Mouse (Mus musculus) midbrain, embryonic 14.5 days (tissue): ENCODE data around the gene 2700081O15Rik. TPM values are rescaled to one million over a fixed set of nuclear protein-coding genes. Genes with fewer than 3 reads are reported as not detected.

ENCODE experiments used
- ATAC-seq: fragments of 200-750 bp; cut with Nextera tagmentation; 2 replicates; pipeline ENCODE4 v1.8.0; 2017; ENCODE audit warnings: moderate number of reproducible peaks, moderate library complexity; ENCODE audit not compliant: low FRiP score, low TSS enrichment
- DNase-seq: peaks from one replicate; pipeline ENCODE4 v3.0.0-alpha.2; 2015
- H3K27ac ChIP-seq: fragments of 300-500 bp; sonication (generic); replicated peaks from 2 replicates; pipeline ENCODE4 v1.5.1; 2014; ENCODE audit warnings: mild to moderate bottlenecking, low read depth, low read length, moderate library complexity
- H3K27me3 ChIP-seq: fragments of 300-500 bp; sonication (generic); 2 replicates; pipeline ENCODE4 v1.6.1; 2014; ENCODE audit warnings: low read length, control low read depth, mixed read lengths; ENCODE audit not compliant: control insufficient read depth, insufficient read depth
- H3K36me3 ChIP-seq: fragments of 300-500 bp; sonication (generic); 2 replicates; pipeline ENCODE4 v1.6.1; 2014; ENCODE audit warnings: low read length, control low read depth; ENCODE audit not compliant: control insufficient read depth, insufficient read depth
- H3K4me1 ChIP-seq: fragments of 300-500 bp; sonication (generic); 2 replicates; pipeline ENCODE4 v1.6.1; 2014; ENCODE audit warnings: mild to moderate bottlenecking, antibody characterized with exemption, low read length, control low read depth; ENCODE audit not compliant: control insufficient read depth, insufficient read depth
- H3K4me2 ChIP-seq: fragments of 300-500 bp; sonication (generic); 2 replicates; pipeline ENCODE4 v1.6.1; 2014; ENCODE audit warnings: mild to moderate bottlenecking, low read length, moderate library complexity
- H3K4me3 ChIP-seq: fragments of 300-500 bp; sonication (generic); replicated peaks from 2 replicates; pipeline ENCODE4 v1.5.1; 2014; ENCODE audit warnings: low read depth, low read length
- H3K9ac ChIP-seq: fragments of 300-500 bp; sonication (generic); replicated peaks from 2 replicates; pipeline ENCODE4 v1.6.1; 2014; ENCODE audit warnings: mild to moderate bottlenecking, low read length, moderate library complexity
- H3K9me3 ChIP-seq: fragments of 300-500 bp; sonication (generic); 2 replicates; pipeline ENCODE4 v1.6.1; 2016; ENCODE audit warnings: low read length, control low read depth, mixed read lengths; ENCODE audit not compliant: control insufficient read depth
- WGBS: fragments of 180-500 bp; shearing (Covaris S2); extraction: QIAGEN DNeasy Blood & Tissue Kit; methylation state at CpG from one replicate; pipeline ENCODE4 v1.1.7; 2014; 5-methylcytosine and 5-hydroxymethylcytosine counted together
- polyA plus RNA-seq: library from polyadenylated mRNA; unstranded; fragments of >200 nt; fragmentation: Nextera tagmentation; extraction: Ambion mirVana; gene quantifications from 2 replicates; pipeline ENCODE4 v1.2.1, GENCODE M21; 2014

The 2700081O15Rik gene
- polyA plus RNA-seq, 1 experiment from 2014 or later, result 19.5 TPM

- no peak for DNase-seq
- no peaks in the 10 kb centered on the region for H3K9me3 ChIP-seq
- WGBS, result 9% methylated on average over 16 of the region's 16 CpGs
- H3K4me2 ChIP-seq, result peak overlapping the region; percentile 95
- H3K4me3 ChIP-seq, result peak overlapping the region; percentile 35
- H3K27me3 ChIP-seq, result no peaks in the 10 kb centered on the region
- peaks cover 86% of the 10 kb centered on the region for H3K36me3 ChIP-seq
- peak overlapping the region; percentile 100 for H3K9ac ChIP-seq
- H3K27ac ChIP-seq, result peak overlapping the region; percentile 93
- ATAC-seq, result no peak; the same call in 1 of the 2 replicates
- peaks cover 64% of the 10 kb centered on the region for H3K4me1 ChIP-seq
These were observed 6.2 kb downstream of the 2700081O15Rik start for GRCm38 (mm10) chr19:7423656-7424030.

DNA sequence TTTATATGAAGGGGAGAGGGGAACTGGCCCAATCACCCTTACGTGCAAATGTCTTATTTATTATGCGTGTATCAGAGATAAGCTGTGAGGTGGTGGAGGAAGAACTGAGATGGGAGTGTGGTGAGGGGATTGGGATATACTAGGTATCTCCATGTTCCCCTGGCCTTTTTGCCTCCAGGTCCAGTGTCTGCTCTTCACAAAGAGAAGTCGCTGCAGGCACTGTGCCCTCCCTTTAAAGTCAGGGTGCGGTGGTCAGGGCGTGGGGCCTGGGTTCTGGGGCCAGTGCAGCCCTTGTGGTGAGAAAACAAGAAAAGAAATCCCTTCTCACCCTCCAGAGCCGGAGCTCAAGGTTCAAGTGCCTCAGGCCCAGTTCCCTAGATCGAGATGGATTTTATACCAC lies 6.7 kb downstream of the 2700081O15Rik start:
- Histone ChIP-seq H3K4me1 (peaks cover 60% of the 10 kb centered on the region), H3K9ac (peak overlapping the region; percentile 100), H3K27me3 (no peaks in the 10 kb centered on the region), H3K36me3 (peaks cover 91% of the 10 kb centered on the region), H3K27ac (peak overlapping the region; percentile 93), H3K4me3 (peak overlapping the region; percentile 35), H3K9me3 (no peaks in the 10 kb centered on the region), H3K4me2 (peak overlapping the region; percentile 95)
- WGBS, result 37% methylated on average over 7 of the region's 7 CpGs
- ATAC-seq (no peak), DNase-seq (peak; percentile 49)

GRCm38 (mm10) chr19:7424590-7425397 lies 7.4 kb downstream of the 2700081O15Rik start:
- 0 out of 2 replicates have a peak overlapping the region, but pooled peaks have one; percentile 35 for H3K4me3 ChIP-seq
- H3K27me3 ChIP-seq, result no peaks in the 10 kb centered on the region
- peak overlapping the region; percentile 100; the same call in 1 of the 2 replicates for H3K9ac ChIP-seq
- WGBS, result 59% methylated on average over 8 of the region's 8 CpGs
- ATAC-seq (no peak), DNase-seq (peak; percentile 55)
- peak overlapping the region; percentile 95 for H3K4me2 ChIP-seq
- peaks cover 53% of the 10 kb centered on the region for H3K4me1 ChIP-seq
- H3K27ac ChIP-seq, result peak overlapping the region; percentile 93
- peaks cover 97% of the 10 kb centered on the region for H3K36me3 ChIP-seq
- H3K9me3 ChIP-seq, result no peaks in the 10 kb centered on the region

DNA sequence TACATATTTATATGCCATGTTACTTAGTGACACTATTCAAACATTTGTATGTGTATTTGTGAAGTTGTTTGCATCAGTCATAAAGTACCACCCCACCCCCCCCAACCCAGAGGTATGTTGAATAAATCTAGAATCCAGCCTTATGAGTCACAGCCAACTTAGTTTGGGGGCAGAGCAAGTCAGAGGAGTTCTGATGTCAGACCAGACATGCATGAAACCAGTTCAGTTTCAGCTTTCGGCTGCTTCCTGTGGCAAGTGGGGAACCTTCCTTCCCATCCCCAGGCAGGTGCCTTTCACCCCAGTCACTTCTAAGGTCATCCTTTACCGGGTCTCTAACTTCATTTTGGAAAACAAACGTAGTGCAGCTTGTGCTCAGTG lies 8.0 kb downstream of the 2700081O15Rik start:
- Histone ChIP-seq H3K27ac (no peak overlapping the region), H3K36me3 (peaks cover 94% of the 10 kb centered on the region), H3K9ac (no peak overlapping the region), H3K4me1 (peaks cover 47% of the 10 kb centered on the region), H3K27me3 (no peaks in the 10 kb centered on the region), H3K4me3 (no peak overlapping the region), H3K9me3 (no peaks in the 10 kb centered on the region), H3K4me2 (no peak overlapping the region)
- ATAC-seq (no peak), DNase-seq (no peak)
- WGBS, result 47% methylated on average over 3 of the region's 3 CpGs

DNA sequence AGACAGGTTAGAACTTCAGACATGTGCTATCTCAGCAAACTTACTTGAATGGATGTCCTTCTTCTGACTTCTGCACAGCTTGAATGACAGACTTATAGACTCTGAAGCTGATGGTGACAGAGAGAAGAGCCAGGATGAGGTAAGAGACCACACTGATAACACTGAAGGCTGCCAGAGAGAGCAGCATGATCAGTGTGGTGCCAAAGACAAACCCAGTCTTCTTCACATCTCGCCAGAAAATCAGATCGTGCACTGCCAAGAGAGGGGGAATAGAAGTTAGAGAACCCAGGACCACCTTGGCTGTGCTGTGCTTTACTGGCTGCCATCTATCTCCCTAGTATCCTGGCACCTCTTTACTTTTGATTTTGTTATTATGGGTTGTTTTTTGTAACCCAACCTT lies 17.5 kb downstream of the 2700081O15Rik start:
- Histone ChIP-seq H3K27me3 (no peaks in the 10 kb centered on the region), H3K9ac (no peak overlapping the region), H3K9me3 (no peaks in the 10 kb centered on the region), H3K27ac (no peak overlapping the region), H3K4me2 (no peak overlapping the region), H3K4me1 (no peaks in the 10 kb centered on the region), H3K36me3 (peaks cover 59% of the 10 kb centered on the region), H3K4me3 (no peak overlapping the region)
- DNase-seq (no peak), ATAC-seq (no peak)
- 90% methylated on average over 2 of the region's 2 CpGs for WGBS

GRCm38 (mm10) chr19:7436061-7436970 lies 18.9 kb downstream of the 2700081O15Rik start:
- DNase-seq (peak; percentile 87), ATAC-seq (no peak)
- peak overlapping the region; percentile 37; the same call in 1 of the 2 replicates for H3K27ac ChIP-seq

DNA sequence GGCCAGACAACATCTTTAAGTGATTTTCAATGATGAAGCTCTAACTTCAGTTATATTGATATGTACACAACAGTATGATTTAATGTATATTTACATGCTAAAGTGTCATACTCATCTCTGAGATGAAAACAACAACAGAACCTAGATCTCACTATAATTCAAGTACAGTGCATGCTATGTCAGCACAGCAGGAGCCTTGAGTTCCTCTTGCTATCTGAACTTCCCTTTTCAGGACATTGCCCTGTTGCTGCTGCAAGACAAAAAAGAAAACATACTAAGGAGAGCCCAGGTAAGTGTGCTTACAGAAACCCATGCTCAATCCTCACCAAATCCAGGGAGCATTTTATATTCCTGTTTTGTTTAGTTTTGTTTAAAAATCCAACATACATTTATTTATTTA lies 20.9 kb downstream of the 2700081O15Rik start:
- no peak overlapping the region for H3K4me3 ChIP-seq
- H3K27me3 ChIP-seq, result no peaks in the 10 kb centered on the region
- no peaks in the 10 kb centered on the region for H3K4me1 ChIP-seq
- no peak overlapping the region for H3K9ac ChIP-seq
- DNase-seq (no peak), ATAC-seq (no peak)
- no peak overlapping the region for H3K27ac ChIP-seq
- H3K9me3 ChIP-seq, result no peaks in the 10 kb centered on the region
- H3K36me3 ChIP-seq, result peaks cover 27% of the 10 kb centered on the region
- no peak overlapping the region for H3K4me2 ChIP-seq

More at GRCm38 (mm10) chr19:7436061-7436970, 18.9 kb downstream of the 2700081O15Rik start:
- Histone ChIP-seq H3K9ac (no peak overlapping the region), H3K4me2 (no peak overlapping the region), H3K9me3 (no peaks in the 10 kb centered on the region), H3K27me3 (no peaks in the 10 kb centered on the region), H3K4me1 (no peaks in the 10 kb centered on the region), H3K36me3 (peaks cover 47% of the 10 kb centered on the region), H3K4me3 (no peak overlapping the region)
- 78% methylated on average over 5 of the region's 5 CpGs for WGBS

DNA sequence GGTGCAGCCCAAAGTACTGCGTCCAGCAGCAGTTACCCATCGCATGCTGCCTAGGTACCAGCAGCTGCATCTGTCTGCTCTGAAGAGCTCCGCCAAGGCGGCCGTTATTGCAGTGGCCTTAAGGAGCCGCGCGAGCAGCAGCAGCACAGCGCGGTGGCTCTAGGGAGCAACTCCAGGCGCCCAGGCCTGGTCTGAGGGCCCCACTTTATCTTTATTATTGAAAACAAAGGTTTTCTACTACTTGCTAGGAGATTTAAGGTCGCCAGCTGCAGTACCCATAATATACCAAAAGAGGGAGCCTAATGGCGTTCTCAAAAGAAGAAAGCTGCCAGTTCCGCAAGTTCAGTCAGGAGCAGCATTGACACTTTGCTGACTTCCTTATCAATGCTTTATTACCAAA lies 24.1 kb downstream of the 2700081O15Rik start:
- H3K36me3 ChIP-seq, result peaks cover 9% of the 10 kb centered on the region
- WGBS, result 66% methylated on average over 14 of the region's 14 CpGs

More for the DNA sequence above, 24.1 kb downstream of the 2700081O15Rik start:
- no peak overlapping the region for H3K4me3 ChIP-seq
- DNase-seq, result peak; percentile 85
- no peak overlapping the region for H3K4me2 ChIP-seq
- no peak for ATAC-seq
- no peaks in the 10 kb centered on the region for H3K4me1 ChIP-seq
- H3K9ac ChIP-seq, result no peak overlapping the region
- H3K9me3 ChIP-seq, result no peaks in the 10 kb centered on the region
- no peaks in the 10 kb centered on the region for H3K27me3 ChIP-seq
- no peak overlapping the region for H3K27ac ChIP-seq
